Mouse (Mus musculus) embryo, embryonic 10.5 days (tissue): ENCODE results near the gene Gm49322.
A peak's percentile ranks its signal among the peaks of the same experiment; 100 is the strongest.

ENCODE experiments used
- DNase-seq: peaks from one replicate; pipeline ENCODE4 v3.0.0-alpha.2; 2015; ENCODE audit warnings: low spot score

Gene Gm49322

GRCm38 (mm10) chr10:80584045-80584488, 21.8 kb upstream of the Gm49322 start:
- DNase-seq: no peak

GRCm38 (mm10) chr10:80584642-80585552, 20.9 kb upstream of the Gm49322 start:
- no peak for DNase-seq

- no peak for DNase-seq
These were observed 20.2 kb upstream of the Gm49322 start for GRCm38 (mm10) chr10:80585581-80585980.

- DNase-seq: no peak
These were observed 19.2 kb upstream of the Gm49322 start for GRCm38 (mm10) chr10:80586407-80587304.

- peak; percentile 27 for DNase-seq
These were observed 18.5 kb upstream of the Gm49322 start for GRCm38 (mm10) chr10:80587305-80587657.

- DNase-seq: no peak
These were observed 16.5 kb upstream of the Gm49322 start for GRCm38 (mm10) chr10:80589127-80589878.

- DNase-seq: peak; percentile 99
These were observed 15.7 kb upstream of the Gm49322 start, which contains the start of gene Abhd17a for GRCm38 (mm10) chr10:80589879-80590854. Gene Abhd17a (minus strand): TSS chr10:80590341.

- DNase-seq: no peak
These were observed 9.5 kb upstream of the Gm49322 start for GRCm38 (mm10) chr10:80596318-80596717.

GRCm38 (mm10) chr10:80602698-80603325, 3.0 kb upstream of the Gm49322 start, which contains the start of the genes Scamp4 and Adat3:
Gene Scamp4 (plus strand): TSS chr10:80602872.
Gene Adat3 (plus strand): TSS chr10:80602880.
- DNase-seq: peak; percentile 97

- DNase-seq: no peak
These were observed 2.5 kb upstream of the Gm49322 start for GRCm38 (mm10) chr10:80603364-80603763.

- DNase-seq: no peak
These were observed 1.8 kb upstream of the Gm49322 start for GRCm38 (mm10) chr10:80604001-80604509.

- DNase-seq: no peak
These were observed 833 bp upstream of the Gm49322 start for GRCm38 (mm10) chr10:80604988-80605387.

GRCm38 (mm10) chr10:80606306-80606705, 485 bp downstream of the Gm49322 start:
- DNase-seq: no peak

GRCm38 (mm10) chr10:80606737-80607350, 1.0 kb downstream of the Gm49322 start:
- no peak for DNase-seq

- no peak for DNase-seq
These were observed 2.6 kb downstream of the Gm49322 start for GRCm38 (mm10) chr10:80608435-80608834.

- DNase-seq: no peak
These were observed 3.6 kb downstream of the Gm49322 start for GRCm38 (mm10) chr10:80609269-80609924.

- no peak for DNase-seq
These were observed 4.4 kb downstream of the Gm49322 start for GRCm38 (mm10) chr10:80610116-80610785.

GRCm38 (mm10) chr10:80611024-80611423, 5.2 kb downstream of the Gm49322 start:
- DNase-seq: peak; percentile 70
